Mouse (Mus musculus) testis, adult 2 months (tissue): ENCODE results near the gene Gapdh.

ENCODE experiments used
- CTCF ChIP-seq: fragments of 200-500 bp; IDR thresholded peaks from 2 replicates; pipeline ENCODE4 v1.5.1; 2012; ENCODE audit warnings: low read depth, mild to moderate bottlenecking, inconsistent platforms, low read length, moderate library complexity; ENCODE audit not compliant: control insufficient read depth, insufficient read depth, insufficient replicate concordance
- POLR2A ChIP-seq: fragments of 200-500 bp; IDR thresholded peaks from 2 replicates; pipeline ENCODE4 v1.6.1; 2012; ENCODE audit warnings: low read depth, mild to moderate bottlenecking, inconsistent platforms, low read length, moderate library complexity; ENCODE audit not compliant: control insufficient read depth

DNA sequence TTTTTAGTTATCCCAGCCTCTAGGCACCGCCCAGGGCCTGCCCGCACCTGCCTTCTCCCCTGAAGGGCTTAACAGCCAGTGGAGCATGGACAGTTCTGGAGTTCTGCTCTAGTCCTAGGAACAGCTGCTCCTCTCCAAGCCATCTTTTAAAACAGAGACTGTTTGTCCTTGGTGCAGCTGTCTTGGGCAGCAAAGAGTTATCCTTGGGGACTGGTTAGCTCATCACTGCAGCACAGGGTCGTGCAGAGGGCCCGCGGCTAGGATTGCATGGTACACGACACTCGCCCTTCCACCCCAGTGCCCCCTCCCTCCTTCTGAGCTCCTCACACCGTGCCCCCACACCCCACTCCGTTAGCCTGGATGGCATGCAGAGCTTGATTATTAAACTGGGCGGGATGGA lies 18.9 kb downstream of the Gapdh start:
- no peak for TF ChIP-seq CTCF
- TF ChIP-seq POLR2A: no peak
